Mouse (Mus musculus): ENCODE measurements at regions not wholly inside any gene's neighbourhood (a gene's known extent, or its start where the extent isn't known, plus 50 kb on each side); places are given as distances from the start of the nearest gene placed in this dataset.

DNA sequence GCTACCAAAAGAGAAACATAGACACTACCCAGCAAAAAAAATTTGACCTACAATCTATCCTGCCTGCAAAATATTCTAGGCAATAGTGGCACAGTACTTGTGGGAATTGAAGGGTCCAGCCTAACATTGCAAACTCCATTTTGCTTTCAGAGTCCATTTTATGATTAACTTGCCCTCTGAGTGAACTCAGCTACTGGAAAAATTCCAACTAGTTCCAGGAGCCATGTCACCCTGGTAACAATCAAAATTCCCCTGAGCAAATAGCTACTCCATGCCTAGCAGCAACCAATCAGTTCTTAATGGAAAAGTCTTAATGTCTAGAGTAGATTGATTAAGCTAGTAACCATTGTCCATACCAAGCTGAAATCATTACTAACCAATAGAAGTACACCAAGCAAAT is 104.3 kb upstream of the Ankrd50 start:
- no peak for DNase-seq (ENCODE audit: low spot score in 2 of 2)

DNA sequence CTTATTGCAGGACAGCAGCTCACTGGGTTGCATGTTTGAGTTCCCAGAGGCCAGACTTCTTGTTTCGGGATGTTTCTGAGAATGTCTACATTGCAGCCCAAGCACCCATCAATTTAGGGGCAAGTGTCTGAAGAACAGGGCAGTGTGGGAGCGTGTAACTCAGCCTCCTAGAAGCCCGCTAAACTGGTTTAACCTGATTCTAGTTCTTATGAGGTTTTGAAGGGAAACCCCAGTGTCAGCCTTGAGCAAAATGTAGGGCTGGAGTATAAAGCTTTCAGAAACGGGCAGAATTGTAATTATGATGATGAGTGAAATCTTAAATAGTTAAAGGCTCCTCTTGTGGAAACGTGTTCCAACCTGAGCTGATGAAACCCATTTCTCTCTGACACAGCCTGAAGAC is 100.9 kb upstream of the Ankrd50 start:
- no peak for DNase-seq (ENCODE audit: low spot score in 2 of 2)

DNA sequence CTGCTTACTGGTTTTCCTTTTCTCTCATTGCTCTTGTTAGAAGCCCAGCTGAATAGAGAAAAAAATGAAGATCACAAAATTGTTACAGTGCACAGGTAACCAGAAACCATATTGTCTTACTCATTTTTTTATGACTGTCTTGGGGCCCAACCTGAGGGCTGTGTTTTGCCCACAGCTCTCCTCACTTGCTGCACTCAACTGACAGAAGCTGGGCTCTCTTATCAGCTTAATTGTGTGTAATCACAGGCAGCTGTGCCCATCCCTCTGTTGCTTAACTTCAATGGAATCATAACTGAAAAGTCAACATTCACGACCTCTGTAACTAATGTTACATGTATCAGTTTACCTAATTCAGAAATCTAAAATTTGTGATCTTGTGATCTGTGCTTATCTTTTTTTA is 95.1 kb upstream of the Ankrd50 start:
- no peak for DNase-seq (ENCODE audit: low spot score in 2 of 2)

GRCm38 (mm10) chr3:38577890-38578628 is 93.4 kb upstream of the Ankrd50 start:
- no peak for DNase-seq (ENCODE audit: low spot score in 2 of 2)

GRCm38 (mm10) chr3:38573594-38573993 is 89.0 kb upstream of the Ankrd50 start:
- peak in 1 of 2 experiments; percentile 10 for DNase-seq (ENCODE audit: low spot score in 2 of 2)

GRCm38 (mm10) chr3:38572159-38572558 is 87.5 kb upstream of the Ankrd50 start:
- no peak for DNase-seq (ENCODE audit: low spot score in 2 of 2)

DNA sequence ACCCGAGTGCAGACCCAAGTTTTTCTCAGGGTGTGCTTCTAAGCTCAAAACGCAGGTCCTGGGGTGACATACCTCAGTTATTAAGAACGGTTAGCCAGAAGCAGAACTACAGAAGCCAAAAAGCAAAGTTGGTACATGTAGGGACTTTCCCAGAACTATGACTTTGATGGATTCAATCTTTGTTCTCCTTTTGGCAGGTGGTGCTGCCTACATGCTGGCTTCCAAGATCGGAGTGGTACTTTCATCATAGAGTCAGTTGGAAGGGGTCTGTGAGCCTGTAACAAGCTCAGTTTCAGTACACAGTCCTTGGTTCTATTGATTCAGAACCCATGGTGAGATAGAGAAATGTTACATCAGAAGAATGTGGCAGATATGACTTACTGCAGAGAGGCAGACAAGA is 86.6 kb upstream of the Ankrd50 start:
- DNase-seq (ENCODE audit: low spot score in 2 of 2) = no peak

- DNase-seq (ENCODE audit: low spot score in 2 of 2) = no peak
Measured at GRCm38 (mm10) chr3:38569001-38569400, 84.4 kb upstream of the Ankrd50 start.

GRCm38 (mm10) chr3:38568596-38568975 is 83.9 kb upstream of the Ankrd50 start:
- no peak for DNase-seq (ENCODE audit: low spot score in 2 of 2)

DNA sequence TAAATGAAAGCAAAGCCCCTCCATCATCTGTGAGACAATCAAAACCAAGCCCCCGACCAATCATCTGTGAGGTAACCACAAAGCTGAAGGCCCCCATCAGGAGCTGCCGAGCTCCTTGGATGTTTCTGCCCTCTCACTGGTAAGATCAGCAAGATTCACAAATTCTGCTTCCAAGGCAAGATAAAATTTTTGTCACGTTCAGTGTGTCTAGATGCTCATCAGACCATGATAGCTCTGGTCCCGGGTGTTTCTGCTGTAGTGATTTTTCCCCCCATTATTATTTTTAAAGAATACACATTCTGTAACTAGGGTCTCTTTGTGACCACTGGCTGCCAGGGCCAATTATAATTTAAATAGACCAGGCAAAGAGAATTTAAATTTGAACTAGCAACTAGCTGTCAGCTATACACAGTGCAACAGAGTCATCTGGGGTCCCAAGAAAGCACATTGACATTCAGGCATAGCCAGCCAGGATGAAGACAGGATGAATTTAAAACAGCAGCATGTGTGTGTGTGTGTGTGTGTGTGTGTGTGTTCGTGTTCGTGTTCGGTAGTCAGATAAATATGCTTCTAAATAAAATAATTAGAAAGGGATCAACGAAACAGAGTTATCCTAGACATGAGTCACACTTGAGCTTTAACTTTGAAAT is 83.4 kb upstream of the Ankrd50 start:
- DNase-seq (ENCODE audit: low spot score in 2 of 2) = no peak

DNA sequence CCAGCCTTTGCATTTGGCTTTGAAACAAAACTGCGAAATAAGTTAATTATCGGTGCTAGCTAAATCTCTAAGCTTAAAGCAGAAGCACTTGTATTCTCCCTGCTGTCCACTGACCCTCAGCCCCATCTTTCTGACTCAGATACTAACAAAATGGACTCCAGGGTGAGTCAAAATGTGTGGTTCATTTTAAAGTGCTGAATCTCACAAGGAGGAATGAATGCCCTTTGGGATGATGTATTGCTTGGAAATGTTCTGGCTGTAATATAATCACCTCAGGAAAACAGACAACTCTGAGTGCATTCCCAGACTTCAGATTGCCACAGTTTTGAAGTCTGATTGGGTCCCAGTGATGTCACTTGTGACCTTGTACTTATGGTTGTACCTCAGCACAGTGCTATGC is 81.9 kb upstream of the Ankrd50 start:
- DNase-seq (ENCODE audit: low spot score in 2 of 2) = no peak

GRCm38 (mm10) chr3:38564844-38565243 is 80.2 kb upstream of the Ankrd50 start:
- DNase-seq (ENCODE audit: low spot score in 2 of 2) = peak in 1 of 2 experiments; percentile 6

GRCm38 (mm10) chr3:38564364-38564763 is 79.7 kb upstream of the Ankrd50 start:
- no peak for DNase-seq (ENCODE audit: low spot score in 2 of 2)

DNA sequence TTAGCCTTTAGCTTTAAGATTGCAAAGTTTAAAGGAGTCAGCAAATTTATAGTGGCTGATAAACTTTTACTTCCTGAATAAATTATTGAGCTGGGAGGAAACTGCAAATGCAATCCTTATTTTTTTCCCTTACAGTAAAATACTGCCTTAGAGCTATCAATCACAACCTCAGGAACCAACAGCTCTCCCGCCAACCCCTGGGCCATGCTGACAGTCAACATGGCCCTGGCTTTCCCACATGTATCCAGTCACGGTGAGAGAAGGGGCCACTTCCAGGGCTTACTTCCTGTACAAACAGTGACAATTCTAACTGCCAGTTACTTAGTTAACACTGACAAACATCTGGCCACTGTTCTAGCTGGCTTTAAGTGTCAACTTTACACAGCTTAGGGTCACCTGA is 76.5 kb upstream of the Ankrd50 start:
- DNase-seq (ENCODE audit: low spot score in 2 of 2) = no peak

DNA sequence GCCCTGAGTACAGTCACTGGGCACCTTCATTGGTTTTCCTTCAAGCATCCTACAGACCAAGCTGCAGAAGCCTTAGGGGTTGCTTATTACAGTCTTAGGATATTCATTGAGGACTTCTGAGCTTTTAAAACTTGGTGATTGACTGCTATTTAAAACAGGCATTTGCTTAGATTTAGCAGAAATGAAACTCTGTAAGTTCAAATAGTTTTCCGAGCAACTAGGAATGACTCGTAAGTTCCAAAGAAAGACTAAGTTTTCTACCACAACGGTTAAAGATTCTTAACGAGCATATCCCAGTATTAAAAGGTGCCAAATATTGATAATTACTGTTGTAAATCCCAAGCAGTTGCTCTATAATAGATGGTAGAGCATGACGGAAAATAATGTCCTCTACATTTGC is 71.3 kb upstream of the Ankrd50 start:
- DNase-seq (ENCODE audit: low spot score in 2 of 2) = no peak

DNA sequence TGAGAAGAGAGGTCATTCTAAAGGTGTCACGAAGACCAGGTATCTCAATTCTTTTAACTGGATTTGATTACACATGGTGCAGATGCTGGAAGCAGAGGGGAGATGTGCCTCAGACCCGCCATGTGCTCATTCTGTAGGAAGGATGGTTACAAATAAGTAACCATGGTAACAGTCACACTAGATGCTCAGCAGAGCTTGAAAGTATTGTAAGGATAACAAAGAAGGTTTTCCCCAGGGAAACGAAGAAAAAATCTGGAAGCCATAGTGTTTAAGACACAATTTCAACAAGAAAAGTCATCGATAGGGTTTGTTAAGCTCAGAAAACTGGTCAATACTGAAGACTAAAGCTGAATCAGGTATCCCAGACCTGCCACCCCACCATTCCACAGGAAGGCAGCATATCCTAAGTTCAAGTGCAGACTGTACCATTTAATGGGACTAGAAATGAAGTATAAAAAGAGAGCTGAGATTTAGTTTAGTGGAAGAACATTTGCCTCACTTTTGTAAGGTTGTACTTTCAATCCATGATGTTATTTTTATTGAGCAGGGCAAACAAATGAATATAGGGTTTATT is 68.9 kb upstream of the Ankrd50 start:
- DNase-seq (ENCODE audit: low spot score in 2 of 2) = no peak

DNA sequence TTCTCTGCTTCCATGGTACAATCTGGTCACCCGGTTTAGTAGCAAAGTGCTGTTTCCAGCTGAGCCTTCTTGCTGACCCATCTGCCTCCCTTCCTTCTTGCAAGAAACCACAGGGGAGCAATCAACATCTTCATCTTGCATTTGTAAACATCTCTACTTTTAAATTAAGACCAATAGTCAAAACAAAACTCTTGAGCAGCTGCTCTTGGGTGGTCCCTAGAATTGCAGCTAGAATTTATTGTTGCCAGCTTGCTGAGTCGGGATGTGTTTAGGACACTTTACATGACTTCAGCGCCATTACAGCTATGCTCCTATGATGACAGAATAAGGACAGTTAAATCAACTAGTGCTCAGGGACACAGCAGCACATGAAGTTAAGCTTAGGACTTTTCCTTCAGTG is 62.4 kb upstream of the Ankrd50 start:
- no peak for DNase-seq (ENCODE audit: low spot score in 2 of 2)

DNA sequence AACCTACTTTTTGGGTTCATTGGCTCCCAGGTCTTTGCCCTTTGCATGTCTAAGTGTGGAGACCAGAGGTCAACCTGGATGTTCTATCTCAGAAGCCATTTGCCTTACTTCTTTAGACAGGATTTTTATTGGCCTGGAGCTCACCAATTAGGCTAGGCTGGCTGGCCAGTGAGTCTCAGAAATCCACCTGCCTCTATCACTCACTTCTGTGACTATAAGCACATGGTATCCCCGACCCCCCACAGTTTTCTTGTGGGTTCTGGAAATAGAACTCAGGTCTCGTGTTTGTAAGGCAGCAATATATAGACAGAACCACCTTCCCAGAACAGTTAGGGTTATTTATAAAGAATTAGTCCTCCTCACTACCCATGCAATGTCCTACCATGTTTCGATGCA is 60.9 kb upstream of the Ankrd50 start:
- DNase-seq (ENCODE audit: low spot score in 2 of 2) = no peak

DNA sequence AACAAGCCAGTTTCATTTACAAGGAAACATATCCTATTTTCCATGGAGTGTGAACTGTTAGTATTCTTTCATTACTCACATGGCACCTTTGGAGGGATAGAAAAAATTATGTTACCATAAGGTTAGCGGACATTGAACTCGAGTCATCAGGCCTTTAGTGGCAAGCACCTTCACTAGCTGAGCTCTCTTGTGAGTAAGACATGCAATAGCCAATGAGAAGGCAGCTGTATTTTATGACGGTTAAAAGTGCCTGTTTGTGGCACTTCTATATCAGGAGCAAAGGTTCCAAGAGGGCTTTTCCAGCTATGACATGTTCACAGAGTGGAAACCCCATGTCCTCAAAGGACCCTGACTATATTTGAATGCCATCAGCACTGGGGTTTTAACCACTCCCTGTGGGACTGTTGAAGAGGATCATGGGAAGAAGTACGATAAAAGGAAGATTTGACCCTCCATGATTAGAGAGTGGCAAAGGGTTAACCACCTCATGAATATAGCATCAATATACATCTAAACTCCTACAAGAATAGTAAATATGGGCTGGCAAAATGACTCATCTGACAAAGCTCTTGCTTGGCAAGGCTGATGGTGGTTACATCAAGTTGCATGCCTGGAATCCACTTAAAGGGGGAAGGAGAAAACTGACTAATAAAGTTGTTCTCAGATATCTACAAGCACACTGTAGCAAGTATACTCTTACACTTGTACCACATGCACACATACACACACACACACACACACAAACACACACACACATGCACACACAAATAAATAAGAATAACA is 60.3 kb upstream of the Ankrd50 start:
- no peak for DNase-seq (ENCODE audit: low spot score in 2 of 2)

GRCm38 (mm10) chr3:38543816-38544215 is 59.2 kb upstream of the Ankrd50 start:
- no peak for DNase-seq (ENCODE audit: low spot score in 2 of 2)

DNA sequence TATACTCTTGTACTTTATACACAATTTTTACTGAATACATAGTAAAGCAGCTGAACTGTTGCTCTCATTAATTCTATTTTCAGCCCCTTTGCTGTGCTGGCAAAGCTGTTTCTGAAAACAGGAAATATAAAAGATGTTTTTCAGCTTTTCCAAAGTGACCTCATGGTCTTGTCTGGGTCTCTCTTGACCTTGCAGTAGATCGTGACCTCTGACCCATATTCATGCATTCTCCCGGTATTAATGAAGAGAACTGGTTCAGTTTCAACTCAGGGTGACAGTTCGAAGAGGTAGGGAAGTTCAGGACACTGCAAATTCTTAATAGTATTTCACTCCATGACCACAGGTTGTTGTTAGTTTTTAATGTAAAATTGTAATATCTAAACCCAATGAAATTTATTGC is 56.7 kb upstream of the Ankrd50 start:
- DNase-seq (ENCODE audit: low spot score in 2 of 2) = no peak

GRCm38 (mm10) chr3:38538309-38538708 is 53.7 kb upstream of the Ankrd50 start:
- DNase-seq (ENCODE audit: low spot score in 2 of 2) = no peak

Data from layer of hippocampus, postnatal 14 days (tissue).